Mouse (Mus musculus) embryonic fibroblast, embryonic 13.5 days (primary cell): Measurements from ENCODE around the gene Gm5426.

ENCODE experiments used
- CTCF ChIP-seq: IDR thresholded peaks from 2 replicates; pipeline ENCODE4 v1.5.1; 2011; ENCODE audit warnings: mild to moderate bottlenecking, control low read depth, low read length, moderate library complexity, borderline replicate concordance; ENCODE audit not compliant: insufficient read depth
- POLR2A ChIP-seq: IDR thresholded peaks from 2 replicates; pipeline ENCODE4 v1.6.1; 2011; ENCODE audit warnings: low read depth, mild to moderate bottlenecking, control low read depth, low read length, moderate library complexity

- TF ChIP-seq POLR2A = no peak
- no peak for TF ChIP-seq CTCF
Measured at GRCm38 (mm10) chr10:96115325-96115724, 21.1 kb upstream of the Gm5426 start.
